Mouse (Mus musculus) T-cell, adult 2 months (primary cell): ENCODE results near the gene Art3.

Experiments used
- DNase-seq: peaks from one replicate; pipeline ENCODE4 v3.0.0; 2022; ENCODE audit warnings: low spot score

The Art3 gene

DNA sequence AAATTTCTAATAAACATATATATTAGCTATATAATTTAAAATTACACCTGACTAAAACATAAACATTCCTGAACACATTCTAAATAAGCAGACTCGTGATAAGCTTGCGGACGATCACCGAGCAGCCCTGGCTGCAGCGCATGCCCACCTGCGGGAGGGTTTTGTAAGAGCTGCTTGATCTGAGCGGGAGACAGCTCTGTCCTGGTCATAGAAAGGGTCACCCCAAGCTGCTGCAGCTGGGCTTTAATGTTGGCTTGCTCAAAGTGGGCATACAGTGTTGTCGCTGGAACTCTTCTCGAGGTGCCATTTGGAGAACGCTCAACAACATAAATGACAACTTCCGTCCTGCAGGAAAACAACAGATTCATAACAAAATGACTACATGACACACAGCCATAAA, 92.5 kb downstream of the Art3 start:
- DNase-seq = no peak

DNA sequence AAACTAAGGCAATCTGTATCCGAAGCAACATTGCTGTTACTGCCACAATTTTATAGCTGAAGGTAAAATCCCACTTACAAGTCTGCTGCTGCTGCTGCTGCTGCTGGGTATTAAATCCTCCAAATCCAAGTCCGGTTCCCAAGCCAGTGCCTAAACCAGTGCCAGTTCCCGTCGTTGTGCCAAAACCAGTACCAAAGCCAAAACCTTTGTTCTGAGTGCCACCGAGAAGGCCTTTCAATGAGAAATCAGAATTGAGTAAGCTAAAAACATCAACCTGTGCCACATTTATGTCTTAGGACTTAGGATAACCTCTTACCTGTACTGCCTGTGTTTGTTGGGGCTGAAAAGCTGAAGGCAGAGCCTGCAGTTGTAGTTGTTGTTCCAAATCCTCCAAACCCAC, 99.1 kb downstream of the Art3 start:
- DNase-seq = no peak

DNA sequence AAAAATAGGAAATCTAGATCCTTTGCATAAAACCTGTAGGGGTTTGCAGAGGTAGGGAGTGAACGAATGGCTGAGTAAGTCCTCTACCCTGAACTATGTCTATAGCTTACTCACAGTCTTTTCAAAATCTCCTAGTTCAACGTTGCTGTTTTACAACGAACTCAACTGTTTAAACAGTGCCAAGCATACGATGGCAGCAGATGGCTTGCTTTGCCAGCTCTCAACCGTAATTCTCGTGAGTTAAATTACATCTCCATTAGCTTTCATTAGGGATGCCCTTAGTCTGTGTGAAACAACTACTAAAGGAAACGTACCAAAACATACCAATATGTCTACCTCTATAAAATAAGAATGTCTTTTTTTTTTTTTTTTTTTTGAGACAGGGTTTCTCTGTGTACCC, 100.0 kb downstream of the Art3 start:
- DNase-seq = no peak

DNA sequence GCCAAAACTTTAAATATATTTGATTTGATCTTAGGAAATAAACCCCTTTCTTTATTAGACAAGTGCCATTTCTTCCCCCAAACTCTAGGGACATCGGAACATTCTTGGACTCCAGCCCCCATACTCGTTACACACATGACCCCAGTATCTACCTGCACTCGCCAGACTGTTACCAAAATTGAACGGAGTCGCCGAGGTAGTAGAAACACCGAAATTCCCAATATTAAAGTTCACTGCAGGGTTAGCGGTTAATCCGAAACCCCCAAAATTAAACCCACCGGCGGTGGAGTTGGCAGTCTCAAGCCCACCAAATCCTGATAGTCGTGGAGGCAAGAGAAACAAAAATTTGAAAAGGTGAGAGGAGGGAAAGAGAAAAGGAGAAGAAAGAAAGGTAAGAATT, 102.4 kb downstream of the Art3 start:
- DNase-seq = no peak

DNA sequence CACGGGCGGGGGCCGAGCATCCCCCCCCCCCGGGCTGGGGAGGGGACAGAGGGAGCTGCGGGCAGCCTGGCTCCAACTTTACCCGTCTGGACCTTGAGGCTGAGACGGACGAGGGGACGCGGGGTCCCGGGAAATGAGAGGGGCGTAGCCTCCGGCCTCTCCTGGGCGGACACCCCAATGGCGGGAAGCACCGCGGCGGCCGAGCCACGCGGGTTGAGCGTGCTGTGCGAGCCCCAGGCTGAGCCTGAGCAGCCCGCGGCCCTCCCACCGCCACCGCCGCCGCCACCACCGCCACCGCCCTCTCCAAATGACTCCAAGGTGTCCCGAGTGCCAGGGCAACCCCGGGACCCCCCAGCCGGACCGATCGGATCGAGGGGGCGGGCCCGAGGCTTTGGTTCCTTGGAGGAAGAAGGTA, 103.0 kb downstream of the Art3 start:
- DNase-seq = no peak

DNA sequence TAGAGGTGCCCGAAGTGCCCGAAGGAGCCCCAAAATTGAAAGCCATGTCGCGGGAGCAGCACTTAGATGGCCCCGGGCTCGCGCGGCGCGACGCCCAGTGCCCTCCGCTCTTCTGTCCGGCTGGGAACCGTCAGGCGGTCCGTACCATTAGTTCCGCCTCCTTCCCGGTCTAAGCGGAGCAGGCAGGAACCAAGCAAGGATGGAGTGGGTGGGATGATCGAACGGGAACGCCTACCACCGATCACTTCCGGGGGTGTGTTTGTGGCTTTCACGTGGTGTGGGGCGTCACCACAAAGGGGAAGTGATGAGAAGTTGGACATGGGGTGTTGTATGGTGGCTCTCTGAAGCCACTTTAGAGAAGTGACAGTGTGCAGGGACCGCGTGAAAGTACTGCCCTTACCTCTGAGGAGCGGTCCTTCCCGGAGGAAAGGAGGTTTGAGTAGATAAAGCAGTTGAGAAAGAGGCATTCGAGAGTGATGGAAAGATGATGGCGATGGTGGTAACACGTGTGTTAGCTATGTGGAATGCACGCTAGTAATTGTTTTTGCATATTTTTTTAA, 103.5 kb downstream of the Art3 start, which contains the start of gene Nup54:
TSS of gene Nup54 (minus strand) at position 195 of the 560 bp plus-strand sequence.
- DNase-seq = peak; percentile 96

DNA sequence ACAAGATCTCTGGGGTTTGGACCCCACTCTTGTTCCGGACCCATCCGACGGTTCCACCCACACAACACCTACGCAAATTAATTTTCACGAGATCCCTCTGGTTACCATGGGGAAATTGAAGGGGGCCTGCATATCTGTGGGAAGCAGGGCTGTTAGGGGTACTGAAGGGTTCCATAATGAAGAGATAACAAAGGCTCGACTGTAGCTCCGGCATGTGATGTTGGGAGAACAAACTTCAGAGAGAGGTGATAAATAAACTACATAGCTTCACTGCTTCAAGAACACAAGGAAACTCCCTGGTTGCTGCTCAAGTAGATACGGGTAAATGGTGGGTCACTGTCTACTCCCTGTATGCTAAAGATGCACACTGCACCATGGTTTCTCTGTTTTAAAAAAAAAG, 106.9 kb downstream of the Art3 start:
- DNase-seq = no peak

DNA sequence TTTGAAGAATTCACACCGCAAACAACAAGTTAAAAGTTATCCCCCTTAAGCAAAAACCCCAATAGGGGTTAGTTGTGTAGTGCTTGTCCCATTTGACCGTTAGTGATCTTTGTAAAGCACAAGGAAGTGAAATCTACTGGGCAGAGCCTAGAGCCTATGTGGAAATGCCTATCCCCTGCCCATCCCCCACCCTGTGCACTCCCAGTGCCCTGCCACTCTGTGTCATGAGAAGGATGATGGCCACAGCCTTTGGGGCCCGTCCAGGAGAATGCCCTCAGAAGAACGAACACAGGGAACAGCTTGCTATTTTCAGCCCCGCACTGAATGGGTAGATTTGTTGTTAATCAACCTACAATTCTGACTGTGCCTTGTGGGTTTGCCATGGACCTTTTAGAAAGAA, 109.9 kb downstream of the Art3 start:
- DNase-seq = no peak

DNA sequence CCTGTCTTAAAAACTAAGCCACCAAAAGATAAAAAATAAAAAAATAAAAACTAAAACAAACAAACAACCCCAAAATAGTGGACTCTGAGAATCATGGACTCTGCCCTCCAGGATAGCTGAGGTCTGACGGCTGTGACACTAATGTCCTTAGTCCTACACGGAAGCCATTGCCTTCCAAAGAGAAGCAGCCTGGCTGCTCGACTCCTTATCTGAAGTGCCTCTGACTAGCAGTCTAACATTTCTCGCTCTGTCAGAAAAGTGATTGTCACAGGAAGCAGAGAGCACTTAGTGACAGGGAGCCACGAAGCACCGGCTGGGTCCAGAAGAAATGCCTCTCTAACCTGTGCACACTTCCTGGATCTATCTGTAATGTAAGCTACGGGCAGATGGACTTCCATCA, 111.3 kb downstream of the Art3 start:
- DNase-seq = no peak

DNA sequence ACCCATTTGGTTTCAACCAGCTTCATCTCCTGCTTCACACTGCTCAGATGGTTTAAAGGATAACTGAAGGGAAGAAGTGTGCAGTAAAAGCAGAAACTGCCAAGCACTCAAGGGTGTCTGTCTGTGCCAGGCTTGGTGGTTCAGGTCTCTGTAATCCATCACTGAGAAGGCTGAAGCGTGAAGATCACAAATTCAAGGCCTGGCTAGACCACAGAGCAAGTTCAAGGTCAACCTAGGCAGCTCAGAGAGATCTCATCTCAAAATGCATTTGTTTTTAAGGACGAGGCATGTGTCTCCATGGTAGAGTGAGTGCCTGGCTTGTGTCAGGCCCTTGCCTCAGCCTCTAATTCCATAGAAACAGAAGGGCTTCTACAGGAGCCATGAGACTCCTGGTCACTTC, 113.4 kb downstream of the Art3 start:
- no peak for DNase-seq

DNA sequence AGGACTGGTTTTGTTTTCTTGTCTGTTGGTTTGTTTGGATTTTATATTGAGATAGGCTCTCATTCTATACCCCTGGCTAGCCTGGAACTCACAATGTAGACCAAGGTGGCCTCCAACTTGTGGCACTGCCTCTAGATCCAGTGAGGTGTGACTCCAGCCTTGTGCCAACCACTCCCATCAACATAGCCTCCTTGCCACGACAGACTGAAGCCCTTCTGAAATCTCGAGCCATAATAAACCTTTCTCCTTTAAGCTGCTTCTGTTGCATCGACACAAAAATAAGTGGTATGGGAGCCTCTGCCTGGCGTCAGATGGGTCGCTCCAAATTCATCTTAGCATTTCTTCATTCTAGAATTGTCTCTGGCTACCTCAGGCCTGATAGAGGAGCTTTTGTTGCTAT, 115.1 kb downstream of the Art3 start:
- no peak for DNase-seq

DNA sequence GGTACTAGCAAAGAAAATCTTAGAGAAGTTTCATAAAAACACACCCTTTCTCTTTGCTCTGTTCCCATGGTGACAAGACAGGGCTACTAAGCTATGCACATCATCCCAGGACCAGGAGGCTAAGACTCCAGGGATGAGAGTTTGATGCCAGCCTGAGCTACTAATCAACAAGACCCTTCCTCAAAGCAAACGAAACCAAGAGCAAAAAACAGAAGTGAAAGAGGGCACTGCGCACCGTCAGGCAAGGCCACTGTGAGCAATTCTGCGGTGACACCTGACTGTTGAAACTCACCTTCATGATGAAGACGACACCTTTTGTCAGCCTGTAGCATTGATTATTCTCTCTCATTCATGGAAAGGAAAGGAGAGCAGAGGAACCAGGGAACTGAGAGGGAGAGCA, 121.2 kb downstream of the Art3 start:
- DNase-seq = no peak

DNA sequence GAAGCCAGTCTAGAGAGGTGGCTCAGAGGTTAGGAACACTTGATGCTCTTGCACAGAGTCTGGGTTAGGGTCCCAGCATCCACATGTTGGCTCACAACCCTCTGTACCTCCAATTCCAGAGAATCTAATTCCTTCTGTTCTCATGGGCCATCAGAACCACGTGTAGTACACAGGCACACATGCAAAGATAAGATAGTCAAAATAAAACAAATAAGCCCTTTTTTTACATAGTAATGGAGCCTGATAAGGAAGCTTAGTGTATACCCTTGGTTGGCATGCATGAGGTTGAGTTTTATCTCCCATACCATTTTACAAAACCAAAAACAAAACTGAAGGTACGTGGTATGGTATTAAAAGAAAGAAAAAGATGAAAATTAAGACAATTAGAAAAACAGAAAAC, 125.8 kb downstream of the Art3 start:
- no peak for DNase-seq

DNA sequence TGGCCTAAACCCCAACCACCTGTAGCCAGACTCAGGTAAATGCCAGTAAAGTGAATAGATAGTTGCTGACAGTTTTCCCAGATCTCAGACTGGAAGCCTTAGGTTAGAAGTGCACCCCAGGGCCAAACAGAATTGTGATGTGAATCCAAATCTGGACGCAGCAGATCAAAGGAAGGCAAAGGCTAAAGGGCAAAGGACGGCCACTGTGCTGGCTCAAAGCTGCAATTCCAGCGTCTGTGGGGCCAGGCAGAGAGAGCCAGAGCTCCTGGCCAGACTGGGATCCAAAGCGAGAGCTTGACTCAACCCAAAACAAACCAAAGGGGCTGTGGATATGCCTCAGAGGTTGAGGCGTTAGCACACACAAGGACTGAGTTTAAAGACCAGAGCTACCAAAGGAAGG, 127.1 kb downstream of the Art3 start:
- DNase-seq = no peak

DNA sequence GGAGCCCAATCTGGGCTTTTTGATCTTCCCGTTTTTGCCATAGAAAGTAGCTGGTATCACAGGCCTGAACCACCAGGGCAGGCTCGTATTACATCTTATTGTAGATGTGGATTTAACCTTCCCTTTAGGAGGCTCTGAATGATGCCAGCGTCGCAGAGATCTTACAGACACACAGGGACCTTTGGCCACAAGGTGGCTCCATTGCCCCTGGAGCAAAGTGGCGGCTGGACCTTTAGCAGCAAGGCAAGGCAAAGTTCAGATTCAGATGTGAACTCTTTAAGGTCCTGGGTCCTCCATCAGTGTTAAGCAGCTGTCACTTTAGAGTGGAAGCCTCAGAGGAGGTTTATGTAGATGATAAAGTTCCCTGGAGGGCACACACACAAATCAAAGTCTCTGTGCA, 129.7 kb downstream of the Art3 start:
- peak; percentile 61 for DNase-seq
